Mouse (Mus musculus) induced T-regulatory cell, adult 2 months (primary cell): ENCODE measurements around the gene Esp31.

Experiments used
- DNase-seq: peaks from one replicate; pipeline ENCODE4 v3.0.0-alpha.2; 2012; ENCODE audit warnings: low read depth

Gene Esp31

GRCm38 (mm10) chr17:38639147-38639546 lies at the start of gene Esp31:
TSS of gene Esp31 (plus strand) at chr17:38639447.
- DNase-seq = no peak
